Mouse (Mus musculus) T-helper 17 cell (primary cell): ENCODE measurements around the gene Sox6.

Source experiments
- in situ Hi-C, 2 experiments: fragments of 300-600 bp; cut with MboI, MseI; formaldehyde crosslinking; loops; 1 replicate in 1 of 2; 2 replicates in 1 of 2; pipeline ENCODE4 v1.15.1; 2025; ENCODE audit warnings: high pct_unique_total_duplicates in 2 of 2

Gene Sox6

GRCm38 (mm10) chr7:115833701-115834100, 204.9 kb downstream of the Sox6 start:
- in situ Hi-C loops, result loop anchor here in 1 of 2 experiments (10.0 kb wide), 1 partner anchor 561 kb away; no protein-coding TSS in a partner anchor

- in situ Hi-C loops, result loop anchor here in 1 of 2 experiments (10.0 kb wide), 1 partner anchor 564 kb away; no protein-coding TSS in a partner anchor
Observed at GRCm38 (mm10) chr7:115830938-115831873, 207.4 kb downstream of the Sox6 start.

GRCm38 (mm10) chr7:115830366-115830765, 208.2 kb downstream of the Sox6 start:
- in situ Hi-C loops, result loop anchor here in 1 of 2 experiments (10.0 kb wide), 1 partner anchor 564 kb away; no protein-coding TSS in a partner anchor

GRCm38 (mm10) chr7:115829756-115830155, 208.8 kb downstream of the Sox6 start:
- in situ Hi-C loops, result loop anchor here in 1 of 2 experiments (10.0 kb wide), 1 partner anchor 565 kb away; no protein-coding TSS in a partner anchor

GRCm38 (mm10) chr7:115829260-115829659, 209.3 kb downstream of the Sox6 start:
- in situ Hi-C loops, result no loop called here

GRCm38 (mm10) chr7:115825295-115825694, 213.3 kb downstream of the Sox6 start:
- in situ Hi-C loops, result no loop called here

- in situ Hi-C loops, result no loop called here
Observed at GRCm38 (mm10) chr7:115824621-115825256, 213.9 kb downstream of the Sox6 start.

- in situ Hi-C loops, result no loop called here
Observed at GRCm38 (mm10) chr7:115819136-115819535, 219.5 kb downstream of the Sox6 start.

GRCm38 (mm10) chr7:115803256-115803655, 235.3 kb downstream of the Sox6 start:
- in situ Hi-C loops, result no loop called here

GRCm38 (mm10) chr7:115794139-115794858, 244.3 kb downstream of the Sox6 start:
- in situ Hi-C loops, result no loop called here

- in situ Hi-C loops, result no loop called here
Observed at GRCm38 (mm10) chr7:115792841-115793240, 245.8 kb downstream of the Sox6 start.

- in situ Hi-C loops, result no loop called here
Observed at GRCm38 (mm10) chr7:115789116-115789823, 249.3 kb downstream of the Sox6 start.

GRCm38 (mm10) chr7:115783982-115784917, 254.3 kb downstream of the Sox6 start:
- in situ Hi-C loops, result loop anchor here in 1 of 2 experiments (5.0 kb wide), 1 partner anchor 107 kb away; no protein-coding TSS in a partner anchor

GRCm38 (mm10) chr7:115780148-115780547, 258.4 kb downstream of the Sox6 start:
- in situ Hi-C loops, result loop anchor here in 1 of 2 experiments (5.0 kb wide), 1 partner anchor 103 kb away; no protein-coding TSS in a partner anchor

GRCm38 (mm10) chr7:115779544-115779943, 259.1 kb downstream of the Sox6 start:
- in situ Hi-C loops, result no loop called here

- in situ Hi-C loops, result no loop called here
Observed at GRCm38 (mm10) chr7:115776736-115777135, 261.9 kb downstream of the Sox6 start.

GRCm38 (mm10) chr7:115776324-115776723, 262.3 kb downstream of the Sox6 start:
- in situ Hi-C loops, result no loop called here

GRCm38 (mm10) chr7:115766316-115766715, 272.3 kb downstream of the Sox6 start:
- in situ Hi-C loops, result no loop called here

- in situ Hi-C loops, result no loop called here
Observed at GRCm38 (mm10) chr7:115763851-115764250, 274.7 kb downstream of the Sox6 start.

GRCm38 (mm10) chr7:115758172-115758571, 280.4 kb downstream of the Sox6 start:
- in situ Hi-C loops, result loop anchor here in 1 of 2 experiments (10.0 kb wide), 1 partner anchor 197 kb away; no protein-coding TSS in a partner anchor
